Mouse (Mus musculus): ENCODE data around the gene Prss41. TPM values are rescaled to one million over a fixed set of nuclear protein-coding genes. Genes with fewer than 3 reads are reported as not detected.

Prss41 gene
- polyA plus RNA-seq (2015; fragmentation: Illumina TruSeq; extraction: RNeasy Lipid Tissue Mini Kit (QIAGEN cat#74804); ENCODE audit: insufficient read depth, low read depth, low replicate concordance) = not detected

GRCm38 (mm10) chr17:23843812-23844273 lies at the start of gene Prss41, which contains the start of gene Prss32:
TSS of gene Prss41 (minus strand) at chr17:23844172.
TSS of gene Prss32 (plus strand) at chr17:23843855.

GRCm38 (mm10) chr17:23880576-23880975 lies 36.6 kb upstream of the Prss41 start, which contains the start of the genes Dcpp1 and Dcpp2:
TSS of gene Dcpp1 (plus strand) at chr17:23880876.
TSS of gene Dcpp2 (plus strand) at chr17:23880880.

DNA sequence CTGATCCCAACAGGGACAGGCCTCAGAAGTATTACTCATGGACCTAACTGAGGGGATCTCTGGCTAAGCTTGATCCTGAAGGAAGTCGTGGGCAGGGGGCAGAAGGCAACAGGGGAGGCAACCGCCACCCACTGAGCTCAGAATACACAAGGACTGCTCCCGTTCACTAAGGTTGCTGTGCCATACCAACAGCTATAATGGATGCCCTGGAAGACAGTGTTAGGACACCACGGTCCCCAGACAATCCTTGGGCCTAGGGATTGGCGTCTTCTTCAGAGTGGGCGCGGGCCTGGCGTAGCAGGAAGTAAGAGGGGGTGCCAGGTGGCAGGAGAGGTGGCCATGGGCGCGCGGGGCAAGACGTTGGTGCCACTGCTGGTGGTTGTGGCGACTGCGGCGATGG lies 23.8 kb upstream of the Prss41 start, which contains the start of gene Prss21:
Gene Prss21, plus strand, starts transcription at position 301 of the 400 bp plus-strand sequence.

DNA sequence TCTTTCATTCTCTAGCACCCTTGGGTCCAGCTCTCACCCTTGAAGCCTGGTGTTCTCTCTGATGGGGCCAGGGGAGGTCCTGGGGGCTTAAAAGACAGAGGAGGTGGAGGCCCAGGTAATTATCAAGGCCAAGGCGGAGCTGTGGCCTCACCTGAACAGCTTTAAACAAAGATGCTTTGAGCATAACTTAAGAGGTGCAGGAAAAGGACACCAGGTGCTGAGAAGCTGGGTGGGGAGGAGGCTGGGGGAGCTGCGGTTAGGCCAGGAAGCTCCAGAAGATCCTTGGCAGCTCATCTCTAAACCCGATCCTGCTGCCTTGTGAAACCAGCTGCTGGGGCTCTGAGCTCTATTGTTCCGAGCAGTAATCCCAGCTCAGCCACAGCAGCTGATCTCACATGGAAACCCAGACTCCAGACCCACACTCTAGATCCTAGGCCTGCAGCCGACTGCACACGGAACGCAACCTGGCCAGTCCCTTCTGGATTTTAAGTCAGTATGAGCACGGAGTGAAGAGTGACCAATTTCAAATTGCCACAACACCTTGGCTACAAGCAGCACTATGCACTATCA lies 7.9 kb downstream of the Prss41 start, which contains the start of gene Prss33:
Gene Prss33, minus strand, starts transcription at position 51 of the 570 bp plus-strand sequence.

DNA sequence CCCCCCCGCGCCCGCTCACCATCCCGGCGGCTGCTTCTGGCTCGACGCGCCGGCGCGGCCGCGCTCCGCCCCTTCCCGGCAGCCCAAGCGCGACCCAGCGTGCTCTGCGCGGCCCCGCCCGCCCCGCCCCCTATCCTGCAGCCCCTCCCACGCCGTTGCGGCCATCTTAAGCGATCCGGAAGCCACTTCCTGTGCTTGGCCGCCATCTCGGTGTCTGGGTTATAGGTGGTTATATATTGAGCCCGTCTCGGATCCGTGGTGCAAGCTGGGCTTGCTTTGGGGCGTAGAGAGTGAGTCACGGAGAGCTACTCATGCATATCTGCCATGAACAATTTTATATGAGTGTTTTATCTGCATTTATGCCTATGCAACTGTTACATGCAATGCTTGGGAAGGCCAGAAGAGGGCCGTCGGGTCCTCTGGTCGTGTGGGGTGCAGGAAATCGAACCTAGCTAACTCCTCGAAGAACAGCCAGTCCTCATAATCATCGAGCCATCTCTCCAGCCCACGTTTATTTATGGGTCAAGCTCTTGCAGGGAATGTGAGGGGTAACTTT lies 14.8 kb downstream of the Prss41 start, which contains the start of gene Elob:
Gene Elob, minus strand, starts transcription at position 73 of the 556 bp plus-strand sequence.

DNA sequence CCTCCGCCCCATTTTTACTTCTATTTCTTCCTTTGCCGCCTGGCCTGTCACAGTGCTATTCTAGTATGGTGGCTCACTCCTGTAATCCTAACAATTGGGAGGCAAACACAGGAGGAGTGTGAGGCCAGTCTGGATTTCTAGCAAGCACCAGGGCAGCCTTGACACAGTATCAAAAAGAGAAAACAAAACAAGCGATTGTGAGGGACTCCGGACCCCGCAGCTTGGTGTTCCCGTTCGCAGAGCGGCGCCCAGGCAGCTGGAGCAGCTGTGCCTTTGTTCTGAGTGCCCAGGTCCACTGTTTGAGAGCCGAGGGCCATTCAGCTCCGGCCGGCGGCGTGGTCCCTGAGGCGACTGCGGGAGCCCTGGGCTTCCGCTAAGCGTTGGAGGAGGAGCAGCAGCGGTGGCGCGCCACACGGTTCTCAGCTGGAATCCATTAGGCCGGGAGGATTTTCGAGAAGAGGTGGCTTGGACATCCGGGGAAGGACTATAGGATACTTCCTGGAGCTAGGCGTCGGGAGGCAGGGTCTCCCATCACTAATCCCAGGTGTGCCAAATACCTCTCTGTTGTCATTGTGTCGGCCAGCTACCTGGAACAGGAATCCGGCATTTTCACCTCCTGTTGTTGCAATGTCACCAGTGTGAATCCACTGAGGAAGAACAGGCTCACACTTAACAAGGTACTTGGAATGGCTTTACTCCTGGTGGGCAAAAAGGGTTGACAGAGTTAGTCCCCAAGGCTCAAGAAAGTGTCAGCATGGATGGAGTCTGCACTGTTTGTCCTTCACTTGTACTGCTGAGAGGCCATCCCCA lies 53.5 kb downstream of the Prss41 start, which contains the start of gene Srrm2:
Gene Srrm2, plus strand, starts transcription at position 264 of the 810 bp plus-strand sequence.

Other genes starting within 250 kb of the Prss41 start
- gene Zfp13, start 244.7 kb downstream of the Prss41 start, polyA plus RNA-seq (2015; fragmentation: Illumina TruSeq; extraction: RNeasy Lipid Tissue Mini Kit (QIAGEN cat#74804); ENCODE audit: insufficient read depth, low read depth, low replicate concordance) = 4.2 TPM
- not detected for gene Zscan10, start 243.3 kb downstream of the Prss41 start, polyA plus RNA-seq (2015; fragmentation: Illumina TruSeq; extraction: RNeasy Lipid Tissue Mini Kit (QIAGEN cat#74804); ENCODE audit: insufficient read depth, low read depth, low replicate concordance)
- gene Mmp25, start 198.9 kb downstream of the Prss41 start, polyA plus RNA-seq (2015; fragmentation: Illumina TruSeq; extraction: RNeasy Lipid Tissue Mini Kit (QIAGEN cat#74804); ENCODE audit: insufficient read depth, low read depth, low replicate concordance) = 0.24 TPM
- gene Bicdl2, start 183.7 kb downstream of the Prss41 start, polyA plus RNA-seq (2015; fragmentation: Illumina TruSeq; extraction: RNeasy Lipid Tissue Mini Kit (QIAGEN cat#74804); ENCODE audit: insufficient read depth, low read depth, low replicate concordance) = 2.9 TPM
- 44.8 TPM for gene Hcfc1r1, start 170.6 kb downstream of the Prss41 start, polyA plus RNA-seq (2015; fragmentation: Illumina TruSeq; extraction: RNeasy Lipid Tissue Mini Kit (QIAGEN cat#74804); ENCODE audit: insufficient read depth, low read depth, low replicate concordance)
- 3.1 TPM for gene Thoc6, start 170.3 kb downstream of the Prss41 start, polyA plus RNA-seq (2015; fragmentation: Illumina TruSeq; extraction: RNeasy Lipid Tissue Mini Kit (QIAGEN cat#74804); ENCODE audit: insufficient read depth, low read depth, low replicate concordance)
- gene Tnfrsf12a, start 166.7 kb downstream of the Prss41 start, polyA plus RNA-seq (2015; fragmentation: Illumina TruSeq; extraction: RNeasy Lipid Tissue Mini Kit (QIAGEN cat#74804); ENCODE audit: insufficient read depth, low read depth, low replicate concordance) = 9.0 TPM
- gene Cldn6, start 164.9 kb downstream of the Prss41 start, polyA plus RNA-seq (2015; fragmentation: Illumina TruSeq; extraction: RNeasy Lipid Tissue Mini Kit (QIAGEN cat#74804); ENCODE audit: insufficient read depth, low read depth, low replicate concordance) = 4.2 TPM
- 3.5 TPM for gene Cldn9, start 160.1 kb downstream of the Prss41 start, polyA plus RNA-seq (2015; fragmentation: Illumina TruSeq; extraction: RNeasy Lipid Tissue Mini Kit (QIAGEN cat#74804); ENCODE audit: insufficient read depth, low read depth, low replicate concordance)
- not detected for gene 1520401A03Rik, start 121.4 kb downstream of the Prss41 start, polyA plus RNA-seq (2015; fragmentation: Illumina TruSeq; extraction: RNeasy Lipid Tissue Mini Kit (QIAGEN cat#74804); ENCODE audit: insufficient read depth, low read depth, low replicate concordance)
- gene Pkmyt1, start 117.8 kb downstream of the Prss41 start, polyA plus RNA-seq (2015; fragmentation: Illumina TruSeq; extraction: RNeasy Lipid Tissue Mini Kit (QIAGEN cat#74804); ENCODE audit: insufficient read depth, low read depth, low replicate concordance) = 3.3 TPM
- 5.0 TPM for gene Paqr4, start 103.3 kb downstream of the Prss41 start, polyA plus RNA-seq (2015; fragmentation: Illumina TruSeq; extraction: RNeasy Lipid Tissue Mini Kit (QIAGEN cat#74804); ENCODE audit: insufficient read depth, low read depth, low replicate concordance)
- gene Kremen2, start 98.3 kb downstream of the Prss41 start, polyA plus RNA-seq (2015; fragmentation: Illumina TruSeq; extraction: RNeasy Lipid Tissue Mini Kit (QIAGEN cat#74804); ENCODE audit: insufficient read depth, low read depth, low replicate concordance) = not detected
- gene Flywch1, start 72.6 kb downstream of the Prss41 start, polyA plus RNA-seq (2015; fragmentation: Illumina TruSeq; extraction: RNeasy Lipid Tissue Mini Kit (QIAGEN cat#74804); ENCODE audit: insufficient read depth, low read depth, low replicate concordance) = 9.7 TPM
- gene Flywch2, start 58.1 kb downstream of the Prss41 start, polyA plus RNA-seq (2015; fragmentation: Illumina TruSeq; extraction: RNeasy Lipid Tissue Mini Kit (QIAGEN cat#74804); ENCODE audit: insufficient read depth, low read depth, low replicate concordance) = 1.3 TPM
- 176 TPM for gene Srrm2, start 53.6 kb downstream of the Prss41 start, polyA plus RNA-seq (2015; fragmentation: Illumina TruSeq; extraction: RNeasy Lipid Tissue Mini Kit (QIAGEN cat#74804); ENCODE audit: insufficient read depth, low read depth, low replicate concordance)
- gene Elob, start 15.0 kb downstream of the Prss41 start, polyA plus RNA-seq (2015; fragmentation: Illumina TruSeq; extraction: RNeasy Lipid Tissue Mini Kit (QIAGEN cat#74804); ENCODE audit: insufficient read depth, low read depth, low replicate concordance) = 116 TPM
- gene Prss33, start 8.1 kb downstream of the Prss41 start, polyA plus RNA-seq (2015; fragmentation: Illumina TruSeq; extraction: RNeasy Lipid Tissue Mini Kit (QIAGEN cat#74804); ENCODE audit: insufficient read depth, low read depth, low replicate concordance) = not detected
- gene Prss32, start 317 bp downstream of the Prss41 start, polyA plus RNA-seq (2015; fragmentation: Illumina TruSeq; extraction: RNeasy Lipid Tissue Mini Kit (QIAGEN cat#74804); ENCODE audit: insufficient read depth, low read depth, low replicate concordance) = not detected
- not detected for gene Prss21, start 23.9 kb upstream of the Prss41 start, polyA plus RNA-seq (2015; fragmentation: Illumina TruSeq; extraction: RNeasy Lipid Tissue Mini Kit (QIAGEN cat#74804); ENCODE audit: insufficient read depth, low read depth, low replicate concordance)
- not detected for gene Dcpp1, start 36.7 kb upstream of the Prss41 start, polyA plus RNA-seq (2015; fragmentation: Illumina TruSeq; extraction: RNeasy Lipid Tissue Mini Kit (QIAGEN cat#74804); ENCODE audit: insufficient read depth, low read depth, low replicate concordance)
- not detected for gene Dcpp2, start 36.7 kb upstream of the Prss41 start, polyA plus RNA-seq (2015; fragmentation: Illumina TruSeq; extraction: RNeasy Lipid Tissue Mini Kit (QIAGEN cat#74804); ENCODE audit: insufficient read depth, low read depth, low replicate concordance)
- not detected for gene Dcpp3, start 73.3 kb upstream of the Prss41 start, polyA plus RNA-seq (2015; fragmentation: Illumina TruSeq; extraction: RNeasy Lipid Tissue Mini Kit (QIAGEN cat#74804); ENCODE audit: insufficient read depth, low read depth, low replicate concordance)
- gene Sbp, start 97.5 kb upstream of the Prss41 start, polyA plus RNA-seq (2015; fragmentation: Illumina TruSeq; extraction: RNeasy Lipid Tissue Mini Kit (QIAGEN cat#74804); ENCODE audit: insufficient read depth, low read depth, low replicate concordance) = not detected
- not detected for gene Sbpl, start 111.1 kb upstream of the Prss41 start, polyA plus RNA-seq (2015; fragmentation: Illumina TruSeq; extraction: RNeasy Lipid Tissue Mini Kit (QIAGEN cat#74804); ENCODE audit: insufficient read depth, low read depth, low replicate concordance)
- not detected for gene Prss30, start 136.4 kb upstream of the Prss41 start, polyA plus RNA-seq (2015; fragmentation: Illumina TruSeq; extraction: RNeasy Lipid Tissue Mini Kit (QIAGEN cat#74804); ENCODE audit: insufficient read depth, low read depth, low replicate concordance)
- gene Prss22, start 153.9 kb upstream of the Prss41 start, polyA plus RNA-seq (2015; fragmentation: Illumina TruSeq; extraction: RNeasy Lipid Tissue Mini Kit (QIAGEN cat#74804); ENCODE audit: insufficient read depth, low read depth, low replicate concordance) = not detected
- not detected for gene Prss27, start 194.0 kb upstream of the Prss41 start, polyA plus RNA-seq (2015; fragmentation: Illumina TruSeq; extraction: RNeasy Lipid Tissue Mini Kit (QIAGEN cat#74804); ENCODE audit: insufficient read depth, low read depth, low replicate concordance)
- 3.1 TPM for gene Kctd5, start 229.3 kb upstream of the Prss41 start, polyA plus RNA-seq (2015; fragmentation: Illumina TruSeq; extraction: RNeasy Lipid Tissue Mini Kit (QIAGEN cat#74804); ENCODE audit: insufficient read depth, low read depth, low replicate concordance)

All from pancreas, adult 10 weeks (tissue).